Mouse (Mus musculus) spleen, postnatal 14 days (tissue): ENCODE measurements around the gene Ccdc142.

Source experiments
- DNase-seq, 2 experiments: peaks; one replicate each; pipeline ENCODE4 v3.0.0; 2021 to 2022; ENCODE audit warnings: low spot score in 2 of 2

The Ccdc142 gene

DNA sequence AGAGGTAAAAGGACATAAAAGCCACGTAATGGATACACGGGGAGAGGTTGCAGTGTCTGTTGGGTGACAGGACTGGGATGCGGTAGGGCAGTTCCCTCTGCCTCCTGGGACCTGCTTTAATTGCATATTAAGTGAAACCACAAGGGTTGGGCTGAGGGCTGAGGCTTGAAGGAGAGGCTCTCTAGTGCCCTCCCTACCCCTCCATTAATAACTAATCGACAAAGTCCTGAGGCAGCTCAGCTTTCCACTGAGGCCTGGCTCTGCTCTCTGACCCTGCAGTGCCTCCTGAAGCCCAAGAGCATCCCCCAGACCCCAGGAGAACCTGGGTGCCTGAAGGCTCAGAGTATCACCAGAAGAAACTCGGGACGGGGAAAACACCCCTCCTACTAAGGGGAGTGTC is 16.9 kb upstream of the Ccdc142 start:
- DNase-seq = no peak

DNA sequence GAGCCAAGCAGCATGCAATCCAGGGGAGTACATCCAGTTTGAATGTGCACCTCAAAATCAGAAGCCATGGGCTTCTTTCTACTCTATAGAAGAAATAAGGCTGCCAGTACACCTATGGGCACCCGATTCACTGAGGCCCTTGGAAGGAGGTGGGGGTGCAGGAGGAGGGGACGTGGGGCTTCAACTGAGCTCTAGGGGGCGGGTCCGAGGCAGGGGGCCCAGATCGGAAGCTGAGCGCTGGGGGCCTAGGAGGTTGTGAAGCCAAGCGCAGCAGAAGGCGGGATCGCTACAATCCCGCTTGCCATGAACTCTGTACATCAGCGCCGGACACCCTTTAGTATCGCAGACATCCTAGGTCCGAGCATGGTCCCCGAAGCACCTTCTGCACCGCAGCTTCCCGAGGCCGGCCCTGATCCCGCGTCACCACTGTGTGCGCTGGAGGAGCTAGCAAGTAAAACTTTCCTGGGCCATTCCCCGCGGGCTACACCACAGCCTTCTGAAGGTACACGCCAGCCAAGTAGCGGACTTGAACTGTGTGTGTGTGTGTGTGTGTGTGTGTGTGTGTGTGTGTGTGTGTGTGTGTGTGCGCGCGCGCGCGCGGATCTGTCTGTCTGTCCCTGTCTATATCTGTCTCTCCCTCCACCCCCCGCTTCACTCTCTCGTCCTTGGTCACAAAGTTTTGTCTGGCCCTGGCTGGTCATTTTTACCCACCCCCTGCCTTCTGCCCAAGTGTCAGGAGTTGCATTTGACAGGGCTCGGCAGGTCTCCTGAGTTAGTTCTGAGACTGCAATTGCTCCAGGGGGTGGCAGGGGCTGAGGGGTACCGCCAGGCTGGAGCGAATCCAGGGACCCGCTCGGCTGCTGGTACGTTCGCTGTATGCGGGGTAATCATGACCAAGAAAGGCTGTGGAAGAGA is 15.0 kb upstream of the Ccdc142 start, which contains the start of gene Lbx2:
Gene Lbx2, plus strand, starts transcription at position 247 of the 915 bp plus-strand sequence.
- no peak for DNase-seq

GRCm38 (mm10) chr6:83087205-83087925 is 14.0 kb upstream of the Ccdc142 start:
- DNase-seq = no peak

DNA sequence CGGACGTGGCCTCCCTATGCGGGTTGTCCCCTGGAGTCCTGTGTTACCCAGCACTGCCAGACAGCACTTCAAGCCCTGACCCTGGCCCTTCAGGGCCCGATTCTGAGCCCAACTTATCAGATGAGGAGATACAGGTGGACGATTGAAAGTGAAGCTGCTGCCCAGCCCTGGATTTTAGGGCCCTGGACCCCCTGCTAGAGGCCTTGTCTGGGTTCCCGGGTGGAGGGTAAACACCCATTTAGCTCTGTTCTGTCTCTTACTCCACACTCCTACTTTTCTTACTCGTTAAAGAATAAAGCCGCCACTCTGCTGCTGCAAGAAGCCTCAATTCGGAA is 13.5 kb upstream of the Ccdc142 start:
- no peak for DNase-seq

DNA sequence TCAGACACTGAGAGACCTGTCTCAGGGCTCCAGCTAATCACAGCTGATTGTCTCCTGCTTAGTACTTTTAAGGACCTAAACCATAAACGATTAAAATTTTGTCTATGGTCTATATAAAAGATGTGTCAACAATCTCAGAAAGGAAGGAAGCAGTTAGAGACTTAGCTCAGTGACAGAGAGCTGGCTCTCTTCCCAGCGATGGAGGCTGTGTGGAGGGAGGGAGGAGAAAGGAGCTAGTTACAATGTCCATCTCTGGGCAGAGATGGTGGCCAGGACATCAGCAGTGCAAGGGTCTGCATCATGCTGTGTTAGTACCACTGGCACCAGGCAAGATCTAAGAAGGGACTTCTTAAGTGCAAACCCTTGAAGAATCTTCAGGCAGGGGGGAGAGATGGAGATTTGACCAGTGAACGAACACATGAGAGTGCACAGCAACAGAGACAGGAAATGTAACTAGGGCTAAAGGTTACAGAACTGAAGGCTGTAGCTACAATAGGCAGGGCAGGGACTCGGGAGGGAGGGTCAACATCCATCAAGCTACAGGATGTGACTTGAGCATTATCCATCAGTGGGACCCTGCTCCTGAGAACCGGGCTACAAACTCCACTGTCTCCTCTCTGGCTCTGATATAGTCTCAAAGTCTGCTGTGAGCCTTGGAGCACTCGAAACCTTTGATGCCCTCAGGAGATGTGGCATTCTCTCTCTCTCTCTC is 8.8 kb upstream of the Ccdc142 start:
- no peak for DNase-seq

DNA sequence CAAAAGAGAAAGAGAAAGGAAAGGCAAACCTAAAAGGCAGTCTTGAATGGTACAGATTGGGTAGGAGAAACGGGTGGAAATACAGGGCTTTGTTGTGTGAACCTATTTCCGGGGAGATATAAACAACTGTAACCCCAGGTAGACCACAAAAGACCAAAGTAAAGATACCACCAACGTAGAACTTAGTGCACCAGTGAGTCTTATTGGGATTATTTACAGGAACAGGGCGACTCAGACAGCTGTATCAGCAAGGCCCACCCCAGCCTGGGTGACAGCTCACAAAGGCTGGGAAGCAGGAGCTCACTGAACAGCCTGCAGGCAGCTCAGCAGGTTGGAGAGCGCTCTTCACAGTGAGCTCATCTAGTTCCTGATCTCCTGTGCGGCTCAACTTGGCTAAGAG is 5.4 kb upstream of the Ccdc142 start:
- no peak for DNase-seq

DNA sequence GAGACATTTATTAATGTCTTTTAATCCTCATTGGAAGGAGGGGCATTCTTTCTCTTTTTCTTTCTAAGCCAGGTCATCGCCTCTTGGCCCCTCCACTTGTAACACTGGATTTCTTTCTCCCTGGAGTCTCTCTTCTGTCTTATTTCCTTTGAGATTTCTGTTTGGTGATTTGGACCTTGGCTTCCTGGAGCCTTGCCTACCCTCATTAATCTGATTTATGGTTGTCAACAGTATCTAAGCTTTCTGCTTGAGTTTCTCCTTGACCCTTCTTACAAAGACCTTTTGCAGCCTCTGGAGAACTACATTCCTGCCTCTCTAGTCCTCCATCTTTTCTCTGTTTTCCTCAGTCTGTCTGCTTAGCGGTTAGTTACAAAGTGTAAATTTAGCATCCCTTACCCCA is 3.0 kb upstream of the Ccdc142 start:
- no peak for DNase-seq

- DNase-seq = peak; percentile 52 to 67
These were observed 521 bp downstream of the Ccdc142 start for GRCm38 (mm10) chr6:83101688-83102556.

DNA sequence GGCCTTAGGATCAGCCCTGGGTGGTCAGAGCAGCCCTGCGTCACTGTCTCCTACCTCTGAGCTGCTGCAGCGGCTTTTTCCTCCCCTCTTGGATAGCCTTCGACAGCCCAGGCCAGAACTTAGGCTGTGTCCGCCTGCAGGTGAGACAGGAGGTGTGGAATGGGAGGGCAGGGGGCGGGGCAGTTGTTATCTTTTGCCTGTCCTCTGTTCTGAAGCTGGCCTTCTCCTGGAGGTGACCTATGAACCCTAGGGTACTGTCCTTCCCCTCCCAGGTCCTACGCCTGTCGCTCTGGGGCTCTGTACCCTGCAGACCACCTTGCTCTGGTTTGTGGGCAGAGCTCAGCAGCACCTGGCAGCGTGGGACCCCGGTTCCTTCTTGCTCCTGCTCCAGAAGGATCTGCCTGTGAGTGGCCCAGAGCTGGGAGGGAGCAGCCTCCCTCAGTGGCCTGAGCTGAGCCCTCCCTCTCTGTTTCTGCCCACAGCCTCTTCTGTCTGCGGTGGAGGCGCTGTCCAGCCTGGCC is 1.8 kb downstream of the Ccdc142 start:
- DNase-seq = no peak

GRCm38 (mm10) chr6:83104158-83104557 is 2.8 kb downstream of the Ccdc142 start:
- DNase-seq = no peak

GRCm38 (mm10) chr6:83107566-83108400 is 6.4 kb downstream of the Ccdc142 start:
- DNase-seq = peak; percentile 76 to 85

DNA sequence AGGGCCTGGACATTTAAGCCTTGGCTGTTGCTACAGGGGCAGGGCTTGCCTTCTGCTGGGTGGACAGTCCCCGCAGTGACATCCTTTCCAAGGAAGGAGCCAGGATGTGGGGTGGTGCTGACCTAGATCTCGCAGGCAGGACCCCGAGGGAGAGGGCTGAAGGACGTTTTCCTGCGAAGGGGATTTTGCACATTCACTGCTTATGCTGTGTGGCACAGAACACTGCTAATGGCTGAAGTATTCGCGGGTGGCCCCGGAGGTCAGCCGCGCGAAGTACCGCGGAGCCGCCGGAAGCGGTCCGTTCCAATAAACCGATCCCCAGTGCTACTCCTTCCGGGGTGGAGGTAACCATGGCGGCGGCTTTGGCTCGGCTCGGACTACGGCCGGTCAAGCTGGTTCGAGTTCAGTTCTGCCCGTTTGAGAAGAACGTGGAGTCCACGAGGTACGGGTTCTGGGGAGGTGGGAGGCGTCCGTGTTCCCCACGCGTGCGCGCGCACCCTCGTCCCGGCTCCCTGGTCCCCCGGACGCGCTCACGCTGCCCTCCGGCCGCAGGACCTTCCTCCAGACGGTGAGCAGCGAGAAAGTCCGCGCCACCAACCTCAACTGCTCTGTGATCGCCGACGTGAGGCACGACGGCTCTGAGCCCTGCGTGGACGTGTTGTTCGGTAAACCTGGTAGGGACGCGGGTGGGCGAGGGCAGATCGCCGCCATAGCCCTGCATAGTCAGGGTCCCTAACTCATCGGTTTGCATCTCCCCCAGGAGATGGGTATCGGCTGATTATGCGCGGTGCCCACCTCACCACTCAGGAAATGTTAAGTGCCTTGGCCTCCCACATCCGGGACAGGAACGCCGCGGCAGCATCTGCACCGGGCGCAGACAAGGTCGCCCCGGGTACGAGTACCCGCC is 7.6 kb downstream of the Ccdc142 start, which contains the start of gene Mrpl53:
Gene Mrpl53, plus strand, starts transcription at position 279 of the 907 bp plus-strand sequence.
- DNase-seq = peak; percentile 67 to 79

DNA sequence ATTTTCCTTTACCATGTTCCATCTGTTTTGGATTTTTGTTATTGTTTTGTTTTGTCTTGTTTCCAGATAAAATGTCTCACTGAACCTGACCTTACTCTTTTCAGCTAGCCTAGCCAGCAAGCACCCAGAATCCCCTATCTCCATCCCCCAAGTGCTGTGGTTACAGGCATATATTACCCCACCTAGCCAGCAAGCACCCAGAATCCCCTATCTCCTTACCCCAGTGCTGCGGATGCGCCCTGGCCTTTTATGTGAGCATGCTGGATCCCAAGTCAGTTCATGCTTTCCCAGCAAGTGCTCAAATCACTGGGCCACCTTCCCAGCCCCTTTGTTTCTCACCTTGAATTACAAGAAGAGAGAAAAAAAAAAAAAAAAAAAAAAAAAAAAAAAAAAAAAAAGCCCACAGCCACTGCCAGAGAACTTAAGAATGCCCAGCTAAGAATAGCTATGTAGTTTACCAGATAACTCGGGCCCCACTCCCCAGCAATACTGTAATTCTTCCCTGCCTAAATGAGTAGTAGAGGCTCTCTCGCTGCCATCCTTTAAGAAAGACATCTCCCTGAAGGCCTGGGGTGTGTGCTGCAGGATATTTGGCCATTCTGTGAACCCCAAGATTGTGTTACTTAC is 10.2 kb downstream of the Ccdc142 start:
- no peak for DNase-seq

DNA sequence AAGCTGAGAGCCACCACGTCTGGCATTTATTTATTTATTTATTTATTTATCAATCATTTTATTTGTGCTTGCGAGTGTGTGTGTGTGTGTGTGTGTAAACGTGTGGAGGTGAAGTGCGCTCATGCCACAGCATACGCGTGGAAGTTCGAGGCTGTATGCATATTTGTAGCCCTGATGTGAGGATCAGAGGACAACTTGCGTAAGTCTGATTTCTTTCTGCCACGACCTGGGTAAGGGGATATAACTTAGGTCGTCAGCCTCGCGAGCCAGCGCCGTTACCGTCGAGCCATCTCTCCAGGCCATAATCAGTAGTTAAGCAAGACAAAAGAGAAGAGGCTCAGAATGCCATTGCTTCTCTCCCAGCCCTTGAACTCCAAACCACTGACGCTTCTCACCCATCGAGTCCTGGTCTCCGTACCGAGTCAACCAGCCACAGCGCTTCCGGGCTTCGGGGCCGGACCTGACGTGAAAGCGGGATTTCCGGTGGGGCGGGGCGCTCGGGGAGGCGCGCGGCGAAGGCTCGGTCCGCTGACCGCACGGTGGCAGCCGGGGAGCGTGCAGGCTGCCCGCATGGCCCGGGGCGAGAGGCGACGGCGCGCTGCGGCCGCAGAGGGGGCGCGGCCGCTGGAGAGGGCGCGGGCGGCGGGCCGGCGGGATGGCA is 13.7 kb downstream of the Ccdc142 start, which contains the start of gene Mogs:
Gene Mogs, plus strand, starts transcription at position 486 of the 661 bp plus-strand sequence.
- DNase-seq = peak; percentile 91 to 93

GRCm38 (mm10) chr6:83115682-83116372 is 14.4 kb downstream of the Ccdc142 start:
- no peak for DNase-seq

DNA sequence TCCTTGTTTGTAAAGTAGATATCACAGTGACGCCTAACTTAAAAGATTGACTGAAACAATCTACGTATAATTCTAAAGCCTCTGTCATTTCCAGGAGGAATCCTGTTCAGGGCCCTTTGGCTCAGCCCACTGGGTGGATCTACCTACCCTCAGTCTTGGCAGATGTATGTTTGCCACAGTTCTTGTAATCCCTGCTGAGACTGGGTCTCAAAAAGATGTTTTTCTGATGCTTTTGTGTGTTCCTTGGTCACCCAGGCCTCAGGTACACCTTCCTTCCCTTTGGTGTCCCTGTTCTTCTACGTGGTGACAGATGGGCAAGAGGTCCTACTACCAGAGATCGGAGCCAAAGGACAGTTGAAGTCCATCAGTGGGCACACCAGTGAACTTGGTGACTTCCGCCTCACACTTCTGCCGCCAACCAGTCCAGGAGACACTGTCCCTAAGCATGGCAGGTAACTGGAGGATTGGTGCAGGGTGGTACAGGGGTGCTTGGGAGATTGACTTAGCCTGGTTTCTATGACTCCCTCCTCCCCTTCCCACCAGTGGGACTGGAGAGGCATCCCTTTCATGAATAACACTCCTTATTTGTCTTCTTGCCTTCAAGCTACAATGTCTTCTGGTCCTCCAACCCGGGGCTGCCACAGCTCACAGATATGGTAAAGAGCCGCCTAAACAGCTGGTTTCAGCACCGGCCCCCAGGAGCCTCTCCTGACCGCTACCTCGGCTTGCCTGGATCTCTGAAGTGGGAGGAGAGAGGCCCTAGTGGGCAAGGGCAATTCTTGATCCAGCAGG is 15.2 kb downstream of the Ccdc142 start:
- DNase-seq = no peak

DNA sequence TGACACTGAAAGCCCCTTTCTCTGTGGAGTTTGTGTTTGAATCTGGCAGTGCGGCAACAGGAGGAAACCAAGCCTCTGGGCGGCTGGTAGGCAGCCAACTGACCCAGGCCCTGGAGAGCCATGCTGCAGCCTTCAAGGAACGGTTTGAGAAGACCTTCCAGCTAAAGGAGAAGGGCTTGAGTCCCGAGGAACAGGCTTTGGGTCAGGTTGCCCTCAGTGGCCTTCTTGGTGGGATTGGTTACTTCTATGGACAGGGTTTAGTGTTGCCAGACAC is 15.7 kb downstream of the Ccdc142 start:
- DNase-seq = no peak
